Mouse (Mus musculus): ENCODE measurements around the gene Sbk1.

GRCm38 (mm10) chr7:126267606-126268005 is 4.8 kb upstream of the Sbk1 start:
- TF ChIP-seq CTCF (IDR thresholded peaks at IDR 0.05; ENCODE audit: control insufficient read depth, insufficient read depth, low read length) (no peak), POLR2A (IDR thresholded peaks at IDR 0.05; ENCODE audit: borderline replicate concordance, control insufficient read depth, low read depth, low read length) (no peak)

All from bone marrow, adult 2 months (tissue).